Mouse (Mus musculus) bone marrow, adult 2 months (tissue): ENCODE measurements at regions not wholly inside any gene's neighbourhood (a gene's known extent, or its start where the extent isn't known, plus 50 kb on each side); places are given as distances from the start of the nearest gene placed in this dataset.
A peak's percentile ranks its signal among the peaks of the same experiment; 100 is the strongest.

Source experiments
- H3K27ac ChIP-seq: fragments of 200-500 bp; 2 replicates; pipeline ENCODE4 v1.5.1; 2012; ENCODE audit warnings: low read depth, mild to moderate bottlenecking, control low read depth, inconsistent platforms, low read length; ENCODE audit not compliant: control insufficient read depth, poor library complexity, insufficient read depth
- H3K4me1 ChIP-seq: fragments of 200-500 bp; 2 replicates; pipeline ENCODE4 v1.6.1; 2011; ENCODE audit warnings: low read length; ENCODE audit not compliant: control insufficient read depth, insufficient read depth
- H3K4me3 ChIP-seq: fragments of 200-500 bp; replicated peaks from 2 replicates; pipeline ENCODE3; 2011; ENCODE audit warnings: mild to moderate bottlenecking, low read depth, low read length, control low read depth; ENCODE audit not compliant: control insufficient read depth
- CTCF ChIP-seq: fragments of 200-500 bp; IDR thresholded peaks from 2 replicates; pipeline ENCODE4 v1.5.1; 2011; ENCODE audit warnings: low read length, control low read depth; ENCODE audit not compliant: control insufficient read depth, insufficient read depth
- POLR2A ChIP-seq: fragments of 200-500 bp; IDR thresholded peaks from 2 replicates; pipeline ENCODE4 v1.6.1; 2011; ENCODE audit warnings: low read depth, mild to moderate bottlenecking, control low read depth, low read length, borderline replicate concordance; ENCODE audit not compliant: control insufficient read depth
- WGBS: fragments of 180-500 bp; shearing (Covaris S2); methylation state at CpG from one replicate; pipeline ENCODE4 v1.1.7; 2018; 5-methylcytosine and 5-hydroxymethylcytosine counted together

- 62% methylated on average over 4 of the region's 4 CpGs for WGBS
- Histone ChIP-seq H3K4me3 (no peak overlapping the region), H3K4me1 (no peaks in the 10 kb centered on the region), H3K27ac (no peak overlapping the region)
- TF ChIP-seq CTCF (no peak), POLR2A (no peak)
These were observed 137.7 kb upstream of the Trpc4 start for GRCm38 (mm10) chr3:54017943-54018649.

GRCm38 (mm10) chr3:54016877-54017276 lies 139.0 kb upstream of the Trpc4 start:
- no peaks in the 10 kb centered on the region for H3K4me1 ChIP-seq
- TF ChIP-seq POLR2A (no peak), CTCF (no peak)
- 89% methylated on average over 5 of the region's 5 CpGs for WGBS
- H3K4me3 ChIP-seq = no peak overlapping the region
- no peak overlapping the region for H3K27ac ChIP-seq

- Histone ChIP-seq H3K27ac (no peak overlapping the region), H3K4me1 (no peaks in the 10 kb centered on the region), H3K4me3 (no peak overlapping the region)
- no peak for TF ChIP-seq CTCF
- no peak for TF ChIP-seq POLR2A
- WGBS = 83% methylated on average over 2 of the region's 2 CpGs
These were observed 144.8 kb upstream of the Trpc4 start for GRCm38 (mm10) chr3:54011016-54011415.

GRCm38 (mm10) chr3:53992993-53993392 lies 129.4 kb upstream of the Ufm1 start:
- peaks cover 1% of the 10 kb centered on the region; the same call in 1 of the 2 replicates for H3K4me1 ChIP-seq
- no peak overlapping the region for H3K4me3 ChIP-seq
- H3K27ac ChIP-seq = no peak overlapping the region
- WGBS = 77% methylated on average over 4 of the region's 4 CpGs
- TF ChIP-seq POLR2A (no peak), CTCF (0 out of 2 replicates have a peak, but pooled peaks have one; percentile 10)

GRCm38 (mm10) chr3:53988796-53989195 lies 125.2 kb upstream of the Ufm1 start:
- no peak for TF ChIP-seq CTCF
- TF ChIP-seq POLR2A = no peak
- Histone ChIP-seq H3K4me3 (no peak overlapping the region), H3K4me1 (peaks cover 1% of the 10 kb centered on the region; the same call in 1 of the 2 replicates), H3K27ac (no peak overlapping the region)
- 26% methylated on average over 9 of the region's 9 CpGs for WGBS

- Histone ChIP-seq H3K4me1 (peaks cover 1% of the 10 kb centered on the region; the same call in 1 of the 2 replicates), H3K27ac (no peak overlapping the region), H3K4me3 (no peak overlapping the region)
- WGBS = 82% methylated on average over 7 of the region's 7 CpGs
- TF ChIP-seq CTCF (no peak), POLR2A (no peak)
These were observed 124.6 kb upstream of the Ufm1 start for GRCm38 (mm10) chr3:53988256-53988655.

- no peak for TF ChIP-seq POLR2A
- TF ChIP-seq CTCF = no peak
- 43% methylated on average over 2 of the region's 2 CpGs for WGBS
- peaks cover 1% of the 10 kb centered on the region; the same call in 1 of the 2 replicates for H3K4me1 ChIP-seq
- H3K27ac ChIP-seq = no peak overlapping the region
- H3K4me3 ChIP-seq = no peak overlapping the region
These were observed 123.7 kb upstream of the Ufm1 start for GRCm38 (mm10) chr3:53987316-53987715.

GRCm38 (mm10) chr3:53984743-53985550 lies 121.3 kb upstream of the Ufm1 start:
- H3K4me3 ChIP-seq = no peak overlapping the region
- H3K27ac ChIP-seq = no peak overlapping the region
- TF ChIP-seq CTCF (no peak), POLR2A (no peak)
- H3K4me1 ChIP-seq = peaks cover 1% of the 10 kb centered on the region; the same call in 1 of the 2 replicates
- whole genome bisulfite sequencing = 76% methylated on average over 6 of the region's 6 CpGs
